ENCODE assay signal across 12 mouse cellular contexts in the genomic region with DNA sequence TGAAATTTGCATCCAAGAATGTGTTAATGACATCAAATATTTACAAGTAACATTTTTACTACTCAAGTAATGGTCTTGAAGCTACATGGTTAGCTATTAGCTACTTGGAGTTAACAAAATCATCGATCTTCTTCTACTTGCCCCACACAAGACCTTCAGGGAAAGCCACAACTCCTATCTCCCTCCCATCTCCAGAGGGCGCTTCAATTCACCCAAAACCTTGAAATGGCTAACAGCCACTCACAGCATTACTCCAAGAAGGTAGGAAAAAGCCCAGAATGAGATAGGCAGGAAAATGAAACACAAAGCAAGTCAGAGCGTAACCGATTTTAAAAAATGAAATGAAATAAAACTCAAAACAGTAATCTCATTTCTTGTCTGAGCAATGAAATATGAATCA. TPM values are rescaled to one million over a fixed set of nuclear protein-coding genes. Genes with fewer than 3 reads are reported as not detected.
DNase-seq lines count a peak whose midpoint lies in the region; ATAC-seq and TF ChIP-seq lines count a peak whose summit lies in the region.
"Had no signal": no experiment of that assay in that cellular context is flagged by ENCODE, and none has a peak within 500 bp of the region (broad histone marks: within the 10 kb centered on the region; RNA-seq: fewer than 3 reads in every experiment).

No protein-coding gene starts in this region.

- no peak overlapping the region for H3K4me2 ChIP-seq in hindbrain, embryonic 12.5 days (replicated peaks)
- H3K4me2 ChIP-seq in midbrain, postnatal 0 days (ENCODE audit: low read depth, low read length, poor library complexity, severe bottlenecking), result no peak overlapping the region
- no peak overlapping the region for H3K4me2 ChIP-seq in midbrain, embryonic 13.5 days (replicated peaks)
- H3K4me2 ChIP-seq: limb, embryonic 15.5 days; stomach, embryonic 15.5 days had no signal

- peaks cover 21% of the 10 kb centered on the region for H3K4me1 ChIP-seq in hindbrain, embryonic 10.5 days (replicated peaks)
- peaks cover 9% of the 10 kb centered on the region for H3K4me1 ChIP-seq in hindbrain, embryonic 12.5 days
- H3K4me1 ChIP-seq in midbrain, postnatal 0 days (ENCODE audit: insufficient read depth, low read length), result no peaks in the 10 kb centered on the region
- peaks cover 11% of the 10 kb centered on the region for H3K4me1 ChIP-seq in midbrain, embryonic 13.5 days (replicated peaks)
- H3K4me1 ChIP-seq: limb, embryonic 15.5 days; stomach, embryonic 15.5 days had no signal

- no peak overlapping the region for H3K9ac ChIP-seq in hindbrain, embryonic 12.5 days
- no peak overlapping the region for H3K9ac ChIP-seq in midbrain, postnatal 0 days (replicated peaks; ENCODE audit: low read length, poor library complexity, severe bottlenecking)
- H3K9ac ChIP-seq in midbrain, embryonic 13.5 days (replicated peaks), result no peak overlapping the region
- H3K9ac ChIP-seq: limb, embryonic 15.5 days; stomach, embryonic 15.5 days had no signal

- no peaks in the 10 kb centered on the region for H3K27me3 ChIP-seq in hindbrain, embryonic 10.5 days (ENCODE audit: insufficient read depth, poor library complexity, severe bottlenecking)
- no peaks in the 10 kb centered on the region for H3K27me3 ChIP-seq in hindbrain, embryonic 12.5 days
- no peaks in the 10 kb centered on the region for H3K27me3 ChIP-seq in midbrain, postnatal 0 days (ENCODE audit: insufficient read depth, low read length)
- H3K27me3 ChIP-seq in midbrain, embryonic 13.5 days, result no peaks in the 10 kb centered on the region
- H3K27me3 ChIP-seq in splenic B cell, adult 2 months (ENCODE audit: control insufficient read depth, insufficient read depth, low read length, poor library complexity, severe bottlenecking), result no peaks in the 10 kb centered on the region
- H3K27me3 ChIP-seq: limb, embryonic 15.5 days; stomach, embryonic 15.5 days had no signal

- H3K27ac ChIP-seq in hindbrain, embryonic 10.5 days, result 0 out of 2 replicates have a peak overlapping the region, but pooled peaks have one; percentile 53
- H3K27ac ChIP-seq in hindbrain, embryonic 12.5 days, result no peak overlapping the region
- no peak overlapping the region for H3K27ac ChIP-seq in midbrain, postnatal 0 days (ENCODE audit: low read depth, low read length)
- no peak overlapping the region for H3K27ac ChIP-seq in midbrain, embryonic 13.5 days
- H3K27ac ChIP-seq: limb, embryonic 15.5 days; stomach, embryonic 15.5 days had no signal

- 78% methylated on average over 4 of the region's 4 CpGs for WGBS in hindbrain, embryonic 10.5 days
- WGBS in hindbrain, embryonic 12.5 days, result 76% methylated on average over 4 of the region's 4 CpGs
- 81% methylated on average over 4 of the region's 4 CpGs for WGBS in midbrain, postnatal 0 days
- 84% methylated on average over 4 of the region's 4 CpGs for WGBS in midbrain, embryonic 13.5 days

- intact Hi-C loops in heart, postnatal 36 days (cut with DNase I), result loop anchor here (2.0 to 5.0 kb wide), 4 partner anchors 562 to 1037 kb away; partner anchors contain the start of gene Asb4

- H3K36me3 ChIP-seq in hindbrain, embryonic 10.5 days, result no peaks in the 10 kb centered on the region
- no peaks in the 10 kb centered on the region for H3K36me3 ChIP-seq in hindbrain, embryonic 12.5 days
- no peaks in the 10 kb centered on the region for H3K36me3 ChIP-seq in midbrain, postnatal 0 days (ENCODE audit: insufficient read depth, low read length)
- H3K36me3 ChIP-seq in midbrain, embryonic 13.5 days, result no peaks in the 10 kb centered on the region
- no peaks in the 10 kb centered on the region for H3K36me3 ChIP-seq in splenic B cell, adult 2 months (ENCODE audit: control insufficient read depth, insufficient read depth, low read length, poor library complexity, severe bottlenecking)
- H3K36me3 ChIP-seq: limb, embryonic 15.5 days; stomach, embryonic 15.5 days had no signal

- ATAC-seq in hindbrain, embryonic 12.5 days (ENCODE audit: low FRiP score), result no peak
- no peak for ATAC-seq in midbrain, postnatal 0 days (ENCODE audit: low FRiP score)
- ATAC-seq in midbrain, embryonic 13.5 days, result no peak
- ATAC-seq: midbrain, embryonic 16.5 days had no signal

- peak; percentile 49; the same call in 1 of the 2 replicates for TF ChIP-seq CTCF in midbrain, postnatal 0 days (IDR thresholded peaks at IDR 0.05)

- DNase-seq in hindbrain, embryonic 10.5 days (ENCODE audit: low spot score), result no peak
- DNase-seq in midbrain, postnatal 0 days (ENCODE audit: low spot score), result peak; percentile 10
- peak; percentile 10 for DNase-seq in adrenal gland, postnatal 25 days
- DNase-seq in splenic B cell, adult 2 months (ENCODE audit: low read depth, low spot score), result peak; percentile 12
- DNase-seq in heart, postnatal 36 days, result no peak
- DNase-seq in layer of hippocampus, adult 9-11 months, result no peak
- DNase-seq: heart, postnatal 14 days had no signal

- H3K4me3 ChIP-seq in hindbrain, embryonic 10.5 days, result no peak overlapping the region
- no peak overlapping the region for H3K4me3 ChIP-seq in hindbrain, embryonic 12.5 days
- H3K4me3 ChIP-seq in midbrain, postnatal 0 days (ENCODE audit: low read depth, low read length), result no peak overlapping the region
- H3K4me3 ChIP-seq in midbrain, embryonic 13.5 days (replicated peaks), result no peak overlapping the region
- H3K4me3 ChIP-seq: limb, embryonic 15.5 days; stomach, embryonic 15.5 days had no signal

- H3K9me3 ChIP-seq in hindbrain, embryonic 10.5 days, result no peaks in the 10 kb centered on the region
- H3K9me3 ChIP-seq in hindbrain, embryonic 12.5 days (replicated peaks), result no peaks in the 10 kb centered on the region
- no peaks in the 10 kb centered on the region for H3K9me3 ChIP-seq in midbrain, postnatal 0 days (ENCODE audit: low read length)
- no peaks in the 10 kb centered on the region for H3K9me3 ChIP-seq in midbrain, embryonic 13.5 days
- H3K9me3 ChIP-seq: limb, embryonic 15.5 days; stomach, embryonic 15.5 days had no signal

RNA-seq across cellular contexts. Expression of gene Col1a2, which starts 44.3 kb away (rescaled TPM):
- 99.8 and 130 TPM in 2 replicates for polyA plus RNA-seq in hindbrain, embryonic 10.5 days (2016; fragmentation: Nextera tagmentation; extraction: Ambion mirVana)
- polyA plus RNA-seq in hindbrain, embryonic 12.5 days (2016; fragmentation: Nextera tagmentation; extraction: Ambion mirVana), result 384 and 480 TPM in 2 replicates
- total RNA-seq in midbrain, postnatal 0 days (2014; rRNA removed), result 93.7 and 128 TPM in 2 replicates
- 63.5 and 67.5 TPM in 2 replicates for polyA plus RNA-seq in midbrain, postnatal 0 days (2015; fragmentation: Nextera tagmentation; extraction: Ambion mirVana)
- 54.7 and 72.3 TPM in 2 replicates for polyA plus RNA-seq in midbrain, embryonic 13.5 days (2015; fragmentation: Nextera tagmentation; extraction: Ambion mirVana)
- total RNA-seq in adrenal gland, postnatal 25 days (2021), result 92.1 and 93.5 TPM in 2 replicates
- 100 to 1,000 TPM; 137 to 156 TPM for total RNA-seq in heart, postnatal 36 days (2021)

RNA-seq across cellular contexts. Expression of gene Casd1, which starts 51.7 kb away (rescaled TPM):
- 33.8 and 36.4 TPM in 2 replicates for polyA plus RNA-seq in hindbrain, embryonic 10.5 days (2016; fragmentation: Nextera tagmentation; extraction: Ambion mirVana)
- 45.3 and 50.0 TPM in 2 replicates for polyA plus RNA-seq in hindbrain, embryonic 12.5 days (2016; fragmentation: Nextera tagmentation; extraction: Ambion mirVana)
- total RNA-seq in midbrain, postnatal 0 days (2014; rRNA removed), result 93.6 and 123 TPM in 2 replicates
- 42.1 and 44.7 TPM in 2 replicates for polyA plus RNA-seq in midbrain, postnatal 0 days (2015; fragmentation: Nextera tagmentation; extraction: Ambion mirVana)
- polyA plus RNA-seq in midbrain, embryonic 13.5 days (2015; fragmentation: Nextera tagmentation; extraction: Ambion mirVana), result 39.0 and 39.9 TPM in 2 replicates
- total RNA-seq in adrenal gland, postnatal 25 days (2021), result 39.9 and 41.9 TPM in 2 replicates
- 10 to 100 TPM; 24.4 to 27.3 TPM for total RNA-seq in heart, postnatal 36 days (2021)

Comparison
In these comparisons a context has a peak if more than half of its experiments do, and no peak if none do; other contexts are left out.
1. DNase-seq: peak in midbrain, postnatal 0 days (single experiment), adrenal gland, postnatal 25 days (single experiment) and splenic B cell, adult 2 months (single experiment); none in hindbrain, embryonic 10.5 days (single experiment), heart, postnatal 36 days (0 of 2) and layer of hippocampus, adult 9-11 months (single experiment).